Mouse (Mus musculus): ENCODE data around the gene Sirt7.

Sirt7 gene

DNA sequence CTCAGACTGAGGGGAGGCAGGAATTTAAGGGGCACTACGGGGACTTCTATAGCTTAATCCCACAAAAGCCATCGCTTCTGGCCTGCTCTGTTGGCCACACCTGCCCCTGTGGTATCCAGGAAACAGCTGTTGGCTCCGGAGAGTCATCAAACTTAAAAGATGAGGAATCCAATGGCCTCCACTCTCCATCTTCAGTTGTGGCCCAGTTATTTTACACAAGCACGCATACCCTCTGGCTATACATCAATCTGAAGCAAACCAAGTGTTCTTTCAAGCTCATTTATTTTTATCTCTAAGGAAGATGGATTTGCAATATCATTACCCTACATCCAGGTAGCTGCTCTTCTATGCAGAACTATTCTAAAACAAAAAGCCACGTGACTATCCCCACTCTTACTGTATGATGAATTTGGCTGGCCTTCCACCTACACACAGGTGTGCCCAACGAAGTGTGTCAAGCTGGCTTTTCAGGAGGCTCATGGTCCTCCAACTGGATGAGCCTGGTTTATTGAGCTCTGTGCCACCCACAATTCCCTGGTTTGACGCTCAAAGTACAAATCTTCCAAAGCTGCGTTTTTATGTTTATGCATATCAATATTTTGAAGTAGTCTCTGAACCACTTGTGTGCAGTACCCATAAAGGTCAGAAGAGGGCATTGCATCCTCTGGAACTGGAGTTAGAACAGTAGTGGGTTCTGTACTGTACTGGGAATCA is 42.6 kb downstream of the Sirt7 start:
- peak; percentile 48 for DNase-seq (ENCODE audit: low spot score)

DNA sequence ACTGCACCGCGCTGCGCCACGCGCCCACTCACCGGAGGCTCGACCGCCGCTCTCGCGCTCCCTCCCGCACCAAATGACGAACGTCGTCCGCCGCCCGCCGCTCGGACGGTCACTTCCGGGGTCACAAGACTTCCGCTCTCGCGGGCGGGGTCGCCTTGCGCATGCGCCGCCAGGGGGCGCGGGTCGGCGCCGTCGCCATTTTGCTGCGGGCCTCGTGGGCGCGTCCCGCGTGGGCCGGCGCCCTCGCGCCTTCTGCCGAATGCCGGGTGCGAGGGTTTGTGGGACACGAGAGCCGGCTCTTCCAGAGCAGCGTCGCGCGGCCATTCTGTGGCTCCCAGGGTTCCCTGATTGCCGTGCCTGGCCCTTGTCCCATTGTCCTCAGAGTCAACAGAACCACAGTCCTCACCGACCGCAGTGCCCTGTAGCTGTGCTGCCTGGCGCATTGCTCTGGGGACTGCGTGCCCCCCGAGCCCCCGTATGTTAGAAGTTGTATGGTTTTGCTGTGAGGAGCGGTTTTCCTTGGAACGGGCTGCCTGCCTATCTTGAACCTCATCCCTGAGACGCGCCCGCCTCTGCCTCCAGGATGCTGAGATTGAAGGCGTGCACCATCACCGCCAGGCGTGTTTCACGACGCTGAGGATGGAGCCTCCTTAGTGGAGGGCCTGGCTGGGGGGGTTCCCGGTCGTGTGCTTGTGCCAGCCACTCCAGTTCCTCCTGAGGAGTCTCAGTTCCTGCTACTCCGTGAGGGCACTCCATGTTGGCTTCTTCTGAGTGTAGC is 43.4 kb downstream of the Sirt7 start, which contains the start of gene Arhgdia:
Gene Arhgdia (minus strand): TSS at position 135 of the 778 bp plus-strand sequence.
- DNase-seq (ENCODE audit: low spot score): peak; percentile 89

DNA sequence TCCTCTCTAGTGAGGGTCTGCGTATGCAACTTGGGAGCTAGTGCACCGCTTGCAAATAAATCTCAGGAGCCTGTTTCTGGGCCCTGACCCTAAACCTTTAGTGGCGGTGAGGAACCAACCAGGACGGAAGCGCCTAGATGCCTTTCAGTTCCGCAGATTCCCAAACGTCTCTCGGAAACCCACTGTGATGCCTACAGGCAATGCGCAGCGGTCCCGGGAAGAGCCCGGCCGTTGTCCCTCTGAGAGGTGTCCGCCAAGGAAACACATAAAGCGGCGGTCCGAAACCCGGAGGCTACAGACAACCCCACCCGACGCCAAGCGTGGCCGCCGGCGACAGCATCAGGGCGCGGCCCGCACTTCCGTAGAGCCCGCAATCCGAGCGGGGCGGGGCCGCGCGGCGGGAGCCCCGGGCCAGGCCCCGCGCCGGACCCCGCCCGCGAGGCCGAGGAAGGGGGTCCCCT is 44.1 kb downstream of the Sirt7 start:
- DNase-seq (ENCODE audit: low spot score): peak; percentile 45

DNA sequence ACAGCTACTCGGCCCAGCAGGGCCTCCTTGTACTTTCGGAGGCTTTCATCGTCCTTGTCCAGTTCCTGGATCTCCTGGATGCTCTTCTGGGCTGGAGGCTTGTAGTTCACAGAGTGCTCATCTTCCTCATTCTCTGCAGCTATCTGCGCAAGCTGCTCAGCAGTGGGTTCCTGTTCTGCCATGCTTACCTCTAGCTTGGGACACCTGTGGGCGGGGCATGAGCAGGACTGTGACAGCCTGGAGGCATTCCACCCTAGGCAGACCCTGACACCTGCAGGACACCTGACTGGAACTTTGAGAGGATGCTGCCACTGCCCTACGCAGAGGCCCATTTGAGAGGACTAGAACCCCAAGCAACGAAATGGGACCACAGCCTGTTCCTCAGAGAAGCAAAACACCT is 44.9 kb downstream of the Sirt7 start:
- DNase-seq (ENCODE audit: low spot score): no peak

DNA sequence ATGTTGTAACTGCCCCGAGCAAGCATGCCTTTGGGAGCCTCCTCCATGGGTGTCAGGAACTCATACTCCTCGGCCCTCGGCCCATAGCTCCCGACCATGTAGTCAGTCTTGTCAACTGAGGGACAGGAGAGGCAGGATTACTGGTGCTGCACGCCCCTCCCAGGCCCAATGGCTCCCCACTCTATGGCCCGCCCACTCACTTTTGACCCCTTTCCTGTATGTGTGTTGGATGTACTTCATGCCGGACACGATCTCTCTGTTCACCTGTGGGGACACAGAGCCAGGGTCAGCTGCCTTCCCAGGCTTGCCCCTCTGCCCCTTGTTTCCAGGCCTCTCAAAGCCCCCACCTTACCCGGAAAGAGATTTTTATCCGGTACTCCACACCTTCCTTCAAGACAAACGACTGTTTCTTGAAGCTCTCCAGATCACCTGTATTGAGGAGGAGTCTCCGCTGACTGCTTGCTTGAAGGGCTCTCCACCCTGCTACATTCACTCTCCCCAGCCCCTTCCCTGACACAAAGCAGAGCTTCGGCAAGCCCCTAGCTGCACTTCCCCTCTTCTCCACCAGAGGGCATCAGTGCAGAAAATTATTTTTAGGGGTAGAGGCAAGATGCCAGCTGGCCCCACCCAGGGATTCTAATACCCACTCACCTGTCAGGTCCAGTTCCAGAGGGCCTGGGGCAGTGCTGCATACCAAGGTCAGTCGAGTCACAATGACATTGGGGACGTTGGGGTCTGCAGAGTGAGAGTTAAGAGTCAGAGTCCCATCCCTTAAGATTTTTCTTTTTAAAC is 45.5 kb downstream of the Sirt7 start:
- DNase-seq (ENCODE audit: low spot score): peak; percentile 93

DNA sequence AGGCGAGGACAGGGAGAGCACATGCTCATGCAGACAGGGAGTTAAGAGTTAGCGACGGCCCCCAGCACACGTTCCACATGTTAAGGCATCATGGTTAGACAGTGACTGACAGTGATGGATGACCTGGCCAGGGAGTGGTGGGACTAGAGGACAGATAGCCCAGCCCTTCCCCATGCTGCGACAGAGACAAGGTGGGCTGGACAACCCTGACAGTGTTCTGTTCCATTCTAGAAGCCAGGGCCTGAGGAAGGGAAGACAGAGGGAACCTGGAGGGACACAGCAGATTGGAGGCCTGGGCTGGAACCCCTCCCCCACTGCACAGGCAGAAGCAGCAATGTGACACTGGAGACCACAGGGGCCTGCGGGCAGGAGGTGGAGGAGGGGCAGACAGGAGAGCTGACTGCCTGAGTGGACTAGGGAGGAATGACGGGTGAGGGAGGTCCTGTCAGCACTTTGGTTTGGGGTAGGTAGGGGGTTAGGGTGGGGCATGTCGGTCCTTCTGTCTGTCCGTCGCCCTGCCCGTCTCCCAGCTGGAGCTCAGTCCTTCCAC is 46.3 kb downstream of the Sirt7 start:
- no peak for DNase-seq (ENCODE audit: low spot score)

DNA sequence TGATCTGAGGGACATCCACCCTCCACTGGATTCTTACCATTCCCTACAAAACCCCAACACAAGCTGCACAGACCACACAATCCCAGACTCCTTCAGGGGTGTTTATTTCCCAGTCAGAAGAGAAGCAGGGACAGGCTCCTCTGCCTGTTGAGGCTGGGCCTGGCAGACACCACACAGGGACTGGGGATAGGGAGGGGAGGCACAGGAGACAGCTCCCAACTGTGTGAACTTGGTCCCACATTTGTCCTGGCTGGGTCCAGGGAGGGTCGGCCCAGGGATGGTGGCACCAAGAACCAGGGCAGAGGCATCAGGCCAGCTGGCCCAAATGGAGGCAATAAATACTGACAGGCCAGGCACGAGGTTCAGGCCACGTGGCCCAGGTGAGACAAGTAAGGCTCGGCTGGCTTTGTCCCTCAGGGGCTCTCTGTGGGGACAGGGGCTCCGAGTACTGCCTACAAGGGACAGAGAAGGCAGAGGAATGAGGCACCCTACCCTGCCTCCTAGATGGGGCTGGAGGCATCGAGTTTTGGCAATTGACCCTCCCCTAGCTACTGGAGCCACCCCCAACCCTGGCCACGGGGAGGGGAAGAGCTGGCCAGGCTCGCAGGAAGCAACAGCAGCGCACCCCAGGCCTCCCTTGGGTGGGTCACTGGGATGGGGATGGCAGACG is 46.9 kb downstream of the Sirt7 start:
- DNase-seq (ENCODE audit: low spot score): no peak

DNA sequence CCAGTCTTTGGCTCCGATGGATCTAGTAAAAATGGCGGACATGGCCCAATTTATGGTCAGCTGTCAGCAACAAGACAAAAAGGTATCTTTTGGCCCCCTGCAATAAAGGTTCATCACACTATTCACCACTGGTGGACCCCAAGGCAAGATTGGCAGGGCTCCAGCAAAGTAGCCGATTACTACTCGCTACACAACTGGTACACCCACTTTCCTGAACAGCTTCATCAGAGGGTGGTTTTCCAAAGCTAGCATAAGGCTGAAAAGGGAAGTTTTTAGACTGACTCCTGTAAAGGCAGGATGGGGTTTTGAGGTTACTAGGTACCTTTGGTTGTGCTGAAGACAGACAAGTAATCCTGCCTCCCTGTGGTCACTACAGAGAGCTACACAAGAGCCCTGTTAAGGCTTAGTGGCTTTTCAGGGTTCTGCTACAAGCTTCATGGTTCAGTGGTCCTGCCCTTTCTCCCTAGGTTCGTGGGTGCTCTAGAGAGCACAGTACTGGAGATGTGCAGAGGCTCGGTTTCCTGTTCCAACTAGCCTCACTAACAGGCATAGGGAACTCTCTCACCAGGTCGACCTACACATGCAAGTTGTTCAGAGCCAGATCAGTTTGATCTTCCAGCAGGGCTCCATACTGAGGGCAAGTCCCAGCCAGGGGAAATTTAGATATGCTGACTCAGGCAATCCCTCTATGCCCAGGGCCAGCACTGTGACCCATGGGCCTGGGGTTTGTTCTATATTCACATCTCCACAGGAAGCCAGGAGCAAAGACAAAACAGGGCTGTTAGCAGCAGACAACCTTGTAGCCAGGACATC is 47.6 kb downstream of the Sirt7 start:
- DNase-seq (ENCODE audit: low spot score): peak; percentile 54

DNA sequence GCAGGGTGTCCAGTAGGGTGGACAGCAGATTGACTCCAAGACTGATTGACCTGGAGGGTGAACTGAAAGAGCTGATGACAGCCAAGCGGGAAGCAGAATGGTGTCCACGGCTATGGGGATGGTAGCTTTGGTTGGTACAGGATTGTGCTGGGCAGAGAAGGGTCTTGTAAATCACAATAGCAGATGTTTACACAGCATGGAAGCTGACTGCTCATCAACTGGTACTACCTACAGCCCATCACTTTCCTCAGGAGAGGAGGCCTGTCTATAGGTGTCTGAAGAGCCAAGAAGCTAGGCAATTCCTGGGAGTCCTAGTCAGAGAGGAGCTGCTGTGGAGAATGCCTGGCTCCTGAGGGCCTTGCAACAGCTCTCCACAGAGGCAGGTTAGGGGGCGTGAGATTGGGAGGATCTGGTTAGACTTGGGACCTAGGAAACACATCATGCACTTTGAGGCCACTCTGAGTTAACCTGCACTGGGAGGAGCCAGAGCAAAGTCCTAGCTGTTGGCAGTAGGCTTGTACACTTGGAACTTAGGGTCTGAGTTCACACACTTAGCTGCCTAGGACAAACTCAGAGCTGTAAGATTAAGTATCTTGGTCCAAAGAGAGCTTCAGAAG is 48.6 kb downstream of the Sirt7 start:
- DNase-seq (ENCODE audit: low spot score): no peak

DNA sequence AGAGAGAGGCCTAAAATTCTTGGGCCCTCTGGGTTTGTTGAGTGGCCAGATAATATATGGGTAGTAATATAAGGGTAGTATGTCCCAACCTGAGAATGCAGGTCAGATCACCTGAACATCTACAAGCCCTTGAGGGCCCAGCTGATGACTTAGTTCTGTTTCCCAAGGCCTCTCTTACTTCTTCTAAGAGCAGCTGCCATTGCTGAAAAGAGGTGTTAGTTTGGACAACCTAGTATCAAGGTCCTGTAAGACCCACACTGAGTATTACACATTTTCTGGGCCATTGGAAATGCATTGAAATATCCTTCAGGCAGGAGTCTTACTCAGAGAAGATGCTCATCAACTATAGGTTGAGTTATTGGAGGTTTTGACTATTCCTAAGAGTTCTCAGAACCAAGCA is 49.1 kb downstream of the Sirt7 start:
- no peak for DNase-seq (ENCODE audit: low spot score)

DNA sequence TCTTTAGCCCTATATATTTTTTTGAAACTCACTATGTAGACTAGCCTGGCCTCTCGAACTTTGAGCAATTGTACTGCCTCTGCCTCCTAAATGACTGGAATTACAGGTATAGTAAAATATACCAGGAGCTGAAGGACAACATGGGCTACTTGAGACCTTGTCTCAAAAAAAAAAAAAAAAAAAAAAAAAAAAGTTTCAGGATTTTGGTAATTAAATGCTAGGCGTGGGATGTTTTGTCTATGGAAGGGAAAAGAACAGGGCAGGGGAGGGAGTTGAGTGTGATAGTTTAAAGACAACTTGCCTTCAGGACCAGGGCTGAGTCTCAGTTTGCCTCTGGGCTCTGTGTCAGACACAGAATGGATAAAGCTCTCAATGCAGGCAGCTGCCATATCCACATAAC is 50.0 kb downstream of the Sirt7 start:
- DNase-seq (ENCODE audit: low spot score): no peak

DNA sequence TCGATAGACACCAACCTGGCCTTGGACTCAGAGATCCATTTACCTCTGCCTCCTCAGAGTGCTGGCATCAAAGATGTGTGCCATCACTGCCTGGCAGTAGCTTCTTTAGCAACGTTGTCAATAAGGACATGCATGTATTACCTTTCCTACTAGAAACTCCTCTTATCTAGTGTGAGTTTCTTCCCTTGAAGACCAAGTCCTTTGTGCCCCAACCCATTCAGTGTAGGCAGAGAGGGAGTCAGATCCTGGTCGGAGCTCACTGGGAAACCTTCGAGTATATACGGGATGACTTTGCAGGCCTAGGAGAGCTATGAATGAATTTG is 50.8 kb downstream of the Sirt7 start:
- DNase-seq (ENCODE audit: low spot score): no peak

DNA sequence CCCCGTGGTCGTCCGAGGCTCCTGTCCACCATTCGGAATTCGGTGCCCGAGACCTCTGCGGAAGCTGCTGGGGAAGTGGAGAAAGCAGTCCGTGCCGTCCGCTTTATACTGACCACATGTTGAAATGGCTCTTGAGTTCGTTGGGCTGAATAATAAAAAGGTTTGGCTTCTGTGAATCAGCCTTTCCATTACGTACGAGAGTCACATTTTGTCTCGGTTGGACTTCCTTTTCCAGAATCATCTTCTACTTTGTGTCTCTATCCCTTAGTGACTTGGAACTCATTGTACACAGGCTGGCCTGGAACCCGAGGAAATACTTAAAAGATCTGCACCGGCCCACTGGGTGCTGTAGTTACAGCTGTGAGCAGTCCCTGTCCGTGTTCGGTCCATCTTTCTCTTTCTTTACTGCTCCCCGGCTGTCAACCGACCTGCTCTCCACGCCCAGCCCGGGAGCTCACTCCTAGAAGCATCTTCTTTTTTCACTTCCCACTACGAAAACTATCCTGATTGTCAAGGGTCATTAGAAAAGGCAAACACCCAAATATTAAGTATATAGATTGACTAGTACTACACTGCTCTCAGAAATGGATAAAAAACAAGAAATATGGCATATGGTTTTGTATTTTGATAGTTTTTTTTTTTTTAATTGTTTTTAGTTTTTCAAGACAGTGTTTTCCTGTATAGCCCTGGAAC is 51.3 kb downstream of the Sirt7 start:
- DNase-seq (ENCODE audit: low spot score): no peak

DNA sequence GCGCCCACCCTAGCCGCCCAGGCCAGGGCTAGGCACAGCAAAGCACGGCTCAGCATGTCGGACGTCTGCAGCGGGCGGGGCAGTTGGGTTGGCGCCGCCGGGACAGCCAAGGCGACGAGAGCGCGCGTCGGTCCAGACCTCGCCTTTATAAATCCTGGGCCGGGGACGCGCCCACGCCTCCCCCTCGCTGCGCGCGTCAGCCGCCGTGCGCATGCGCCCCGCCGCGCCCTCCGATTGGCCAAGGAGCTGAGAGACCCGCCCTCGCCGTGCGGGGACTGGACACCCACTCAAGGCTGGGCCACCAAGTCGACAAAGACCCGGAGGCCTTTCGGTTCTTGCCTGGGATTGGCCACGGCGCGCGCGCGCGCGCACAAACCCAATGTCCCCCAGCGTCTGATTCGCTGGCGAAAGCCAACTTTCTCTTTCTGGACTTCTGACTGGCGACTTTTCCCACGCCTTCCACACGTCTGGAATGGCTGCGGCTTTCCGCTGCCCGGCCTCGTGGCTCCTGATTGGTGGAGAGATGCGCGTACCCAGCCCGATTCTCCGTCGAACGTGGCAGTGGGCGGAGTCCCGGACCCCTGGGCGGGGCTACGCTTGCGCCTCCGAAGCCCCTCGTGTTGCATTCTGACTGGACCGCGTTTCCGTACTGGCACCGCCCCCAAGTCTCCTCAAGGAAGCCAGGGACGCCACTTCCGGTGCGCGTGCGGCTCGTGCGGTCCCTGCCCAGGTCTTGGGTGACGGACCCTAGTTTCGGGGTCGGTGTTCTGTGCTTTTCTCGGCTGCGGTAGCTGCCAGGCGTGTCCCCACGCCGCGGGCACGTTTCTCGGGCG is 52.1 kb downstream of the Sirt7 start, which contains the start of gene P4hb:
Gene P4hb (minus strand): TSS at position 502 of the 833 bp plus-strand sequence.
- DNase-seq (ENCODE audit: low spot score): peak; percentile 100

DNA sequence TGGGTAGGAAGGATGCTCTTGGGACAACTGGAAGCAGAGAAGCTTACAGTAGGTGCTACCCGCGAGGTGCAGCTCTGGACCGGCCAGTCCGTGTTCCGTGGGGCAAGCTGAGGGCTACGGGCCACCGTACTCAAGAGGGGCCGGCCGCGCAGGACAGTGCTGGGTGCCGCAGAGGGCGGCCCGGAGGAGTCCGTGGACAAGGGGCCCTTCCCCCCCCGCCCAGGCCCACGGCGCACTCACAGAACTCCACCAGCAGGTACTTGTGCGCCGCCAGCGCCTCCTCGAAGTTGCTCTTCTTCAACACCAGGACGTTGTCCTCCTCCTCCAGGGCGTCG is 52.7 kb downstream of the Sirt7 start:
- DNase-seq (ENCODE audit: low spot score): no peak

DNA sequence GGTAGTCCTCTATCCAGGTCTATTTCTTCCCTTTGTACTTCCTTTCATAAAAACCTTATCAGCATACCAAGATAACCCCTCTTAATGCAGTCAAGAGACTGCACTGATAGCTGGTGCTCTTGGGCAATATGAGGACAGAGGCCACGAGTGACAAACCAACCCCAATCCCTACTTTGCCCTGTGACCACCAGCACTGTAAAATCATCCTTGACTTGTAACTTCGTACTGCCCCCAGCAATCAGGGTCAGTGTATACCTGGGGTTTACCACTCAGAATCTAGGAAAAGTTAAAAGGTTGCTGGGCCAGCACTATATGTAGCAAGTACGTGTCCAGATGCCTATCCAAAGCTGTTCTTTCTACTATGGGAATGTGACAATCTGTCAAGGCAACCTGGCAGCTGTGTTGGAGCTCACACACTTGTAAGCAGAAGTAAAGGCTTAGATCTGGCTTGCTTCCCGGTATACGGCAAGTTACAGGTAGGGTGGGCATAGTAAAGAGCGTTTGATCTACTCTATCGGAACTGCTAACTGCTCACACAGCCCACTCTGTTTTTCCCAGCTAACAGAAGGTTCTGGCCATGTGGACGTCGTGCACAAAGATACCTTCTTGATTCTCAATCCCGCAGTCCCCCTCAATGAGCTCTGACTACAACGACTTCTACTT is 53.2 kb downstream of the Sirt7 start:
- peak; percentile 13 for DNase-seq (ENCODE audit: low spot score)

DNA sequence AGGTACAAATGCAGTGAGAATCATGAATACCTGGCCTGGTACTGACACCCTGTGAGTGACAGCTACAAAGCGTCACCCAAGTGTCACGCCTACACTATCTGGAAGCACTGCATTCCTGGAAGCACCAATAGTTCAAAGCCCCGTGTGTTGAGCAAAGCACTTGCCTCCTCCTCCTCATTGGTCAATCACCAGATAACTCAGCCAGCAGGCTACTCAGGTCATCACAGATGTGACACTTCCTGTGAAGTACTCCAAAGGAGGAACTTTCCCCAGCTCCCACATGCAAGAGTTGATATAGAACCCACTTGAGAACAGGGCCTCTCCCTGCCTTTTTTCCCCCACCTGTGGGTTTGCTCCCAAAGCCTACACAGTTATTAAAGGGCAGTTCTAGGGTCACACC is 53.9 kb downstream of the Sirt7 start:
- DNase-seq (ENCODE audit: low spot score): no peak

Data from retina, embryonic 14.5 days (tissue).